Mouse (Mus musculus): ENCODE measurements at regions not wholly inside any gene's neighbourhood (a gene's known extent, or its start where the extent isn't known, plus 50 kb on each side); places are given as distances from the start of the nearest gene placed in this dataset.

GRCm38 (mm10) chr12:99643016-99643415, 79.6 kb upstream of the Foxn3 start:
- no peak for DNase-seq

DNA sequence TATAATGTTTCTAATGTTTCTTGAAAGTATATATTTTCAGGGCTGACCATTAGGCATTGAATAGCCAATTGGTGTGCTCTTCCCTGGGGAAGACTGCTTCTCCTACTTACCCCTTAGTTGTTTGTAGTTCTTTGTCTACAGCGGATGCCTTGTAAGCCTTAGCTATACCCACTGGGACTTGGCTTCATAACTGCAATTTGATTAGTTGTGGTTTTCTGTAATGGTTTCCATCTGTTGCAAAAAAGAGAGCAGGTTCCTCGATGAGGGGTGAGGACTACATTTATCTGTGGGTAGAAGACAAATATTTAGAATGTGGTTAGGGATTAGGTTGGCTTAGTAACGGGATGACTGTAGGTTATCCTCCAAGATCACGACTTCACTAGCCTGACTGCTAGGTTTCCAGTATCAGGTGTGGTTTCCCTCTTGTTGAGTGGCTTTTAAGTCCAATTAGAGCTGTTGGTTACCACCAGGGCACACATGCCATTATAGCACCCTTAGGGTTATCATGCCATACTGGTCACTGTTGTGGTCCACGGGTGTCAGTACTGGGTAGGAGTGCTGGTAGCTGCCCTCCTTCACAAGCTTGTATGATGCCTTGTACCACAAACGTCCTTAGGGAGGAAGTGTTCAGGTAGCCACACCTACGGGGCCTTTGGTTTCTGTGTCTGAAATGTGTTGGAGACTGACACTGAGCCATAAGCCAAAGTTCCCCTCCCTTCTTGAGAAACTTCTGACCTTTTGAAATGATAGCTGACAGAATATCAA, 78.9 kb upstream of the Foxn3 start:
- no peak for DNase-seq

DNA sequence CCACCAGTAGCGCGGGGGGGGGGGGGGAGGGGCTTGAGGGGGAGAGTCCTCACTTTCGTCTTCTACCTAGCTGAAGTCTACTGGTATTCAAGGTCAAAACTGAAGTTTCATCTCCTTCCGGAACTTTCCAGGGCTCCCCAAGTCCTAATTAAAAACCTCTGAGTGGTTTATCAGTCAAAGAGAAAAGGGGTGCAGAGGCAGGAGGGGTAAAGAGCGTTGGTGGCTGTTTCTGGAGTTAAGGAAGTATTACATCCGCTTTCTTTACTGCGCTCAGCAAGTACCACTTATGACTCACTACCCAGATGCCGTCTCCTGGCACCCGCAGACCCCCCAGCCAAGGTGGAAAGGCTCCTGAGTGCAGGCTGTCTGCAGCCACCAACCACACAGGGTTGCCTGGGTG, 77.9 kb upstream of the Foxn3 start:
- DNase-seq, result peak; percentile 11

DNA sequence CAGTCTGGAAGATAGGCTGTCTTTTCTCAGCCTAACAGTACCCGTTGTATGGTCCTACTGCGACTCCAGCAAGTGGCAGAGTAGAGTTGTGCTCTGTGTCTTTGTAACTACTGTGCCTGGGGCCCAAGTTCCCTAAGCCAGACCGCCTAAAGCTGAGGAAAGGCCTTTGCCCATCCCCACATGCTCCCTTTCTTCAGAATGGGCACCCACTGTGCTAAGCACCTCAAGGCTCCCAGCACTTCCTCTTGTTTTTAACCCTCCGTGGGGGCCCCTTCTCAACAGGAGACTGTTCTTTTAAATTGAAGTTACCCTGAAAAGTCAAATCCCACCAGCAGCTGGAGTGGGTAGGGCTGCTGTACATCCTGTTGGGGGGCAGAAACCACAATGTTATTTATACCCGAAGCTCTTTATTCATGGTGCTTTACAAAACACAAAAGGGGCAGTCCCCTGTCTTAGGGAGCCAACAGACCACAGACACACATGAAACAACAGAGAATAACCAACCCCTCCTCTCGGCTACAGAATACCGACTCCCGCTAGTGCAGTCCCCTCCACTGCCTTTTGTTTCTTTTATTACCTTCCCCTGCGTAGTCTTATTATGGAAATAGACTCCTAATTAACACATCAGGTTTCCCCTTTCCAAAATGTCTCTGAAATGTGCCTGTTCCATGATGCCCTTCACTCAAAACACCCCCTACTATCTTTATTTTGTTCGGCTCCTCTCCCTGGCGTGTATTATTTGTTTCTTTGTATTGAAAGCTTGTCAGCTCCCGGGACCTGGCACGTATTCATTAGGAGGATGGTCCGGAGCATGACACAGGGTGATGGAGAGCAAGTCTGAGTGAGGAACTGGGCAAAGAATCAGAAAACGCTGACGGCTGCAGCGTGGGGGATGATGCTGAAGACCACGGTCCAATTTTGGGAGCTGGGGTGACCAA, 77.1 kb upstream of the Foxn3 start:
- no peak for DNase-seq

- DNase-seq, result peak; percentile 23
Observed at GRCm38 (mm10) chr12:99639847-99640213, 76.4 kb upstream of the Foxn3 start.

- DNase-seq, result no peak
Observed at GRCm38 (mm10) chr12:99639118-99639517, 75.7 kb upstream of the Foxn3 start.

GRCm38 (mm10) chr12:99637986-99638385, 74.6 kb upstream of the Foxn3 start:
- DNase-seq, result no peak

- no peak for DNase-seq
Observed at GRCm38 (mm10) chr12:99636234-99636633, 72.9 kb upstream of the Foxn3 start.

GRCm38 (mm10) chr12:99635361-99635760, 72.0 kb upstream of the Foxn3 start:
- DNase-seq, result no peak

DNA sequence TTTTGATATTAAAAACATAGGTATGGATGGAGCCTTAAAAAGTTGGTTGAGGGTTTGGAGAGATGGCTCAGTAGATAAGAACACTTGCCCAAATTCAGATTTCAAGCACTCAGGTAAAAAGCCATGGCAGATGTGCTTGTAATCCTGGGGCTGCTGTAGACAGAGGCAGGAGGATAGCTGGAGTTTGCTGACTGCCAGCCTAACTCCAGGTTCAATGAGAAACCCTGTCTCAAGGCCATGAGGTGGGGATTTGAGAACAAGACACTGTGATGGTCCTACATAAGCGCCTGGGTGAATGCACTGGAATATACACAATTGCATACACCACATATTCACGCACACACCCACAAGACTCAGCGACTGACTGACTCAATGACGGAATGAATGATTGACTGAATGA, 71.3 kb upstream of the Foxn3 start:
- no peak for DNase-seq

GRCm38 (mm10) chr12:99633678-99634077, 70.3 kb upstream of the Foxn3 start:
- DNase-seq, result no peak

- no peak for DNase-seq
Observed at GRCm38 (mm10) chr12:99632988-99633387, 69.6 kb upstream of the Foxn3 start.

DNA sequence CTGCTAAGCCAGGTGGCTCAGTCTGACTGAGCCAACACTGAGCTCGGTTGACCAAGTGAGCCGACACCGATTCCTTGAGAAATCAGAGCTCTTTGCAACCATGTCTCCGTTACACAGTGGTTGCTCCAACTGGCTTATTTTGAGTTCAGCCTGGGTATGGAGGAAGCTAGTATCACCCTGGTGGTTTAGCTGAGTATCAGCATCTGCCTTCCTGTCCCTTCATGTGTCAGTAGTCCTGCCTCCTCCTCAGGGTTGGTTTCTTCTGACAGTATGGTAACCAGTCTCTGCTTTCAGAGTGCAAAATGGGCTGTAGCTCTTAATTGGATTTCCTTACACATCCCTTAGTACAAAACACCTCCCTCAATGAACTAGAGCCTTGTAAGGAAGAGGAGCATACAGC, 66.2 kb upstream of the Foxn3 start:
- no peak for DNase-seq

DNA sequence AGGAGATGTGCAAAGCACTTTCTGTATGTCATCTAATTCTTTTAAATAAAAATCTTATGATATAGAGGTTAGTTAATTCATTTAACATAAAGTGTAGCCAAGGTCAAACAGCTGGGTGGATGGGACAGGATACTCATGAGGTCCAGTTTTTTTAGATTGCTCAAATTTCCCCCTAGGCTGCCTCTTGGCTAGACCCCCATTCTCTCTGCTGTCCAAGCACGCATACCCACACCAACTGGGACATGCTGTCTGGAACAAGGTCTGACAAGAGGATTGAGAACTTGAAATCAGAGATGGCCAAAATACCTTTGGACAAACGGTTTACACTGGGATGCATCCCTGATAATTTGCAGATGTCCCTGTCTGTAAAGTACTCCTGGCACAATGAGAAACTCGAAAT, 65.0 kb upstream of the Foxn3 start:
- DNase-seq, result no peak

DNA sequence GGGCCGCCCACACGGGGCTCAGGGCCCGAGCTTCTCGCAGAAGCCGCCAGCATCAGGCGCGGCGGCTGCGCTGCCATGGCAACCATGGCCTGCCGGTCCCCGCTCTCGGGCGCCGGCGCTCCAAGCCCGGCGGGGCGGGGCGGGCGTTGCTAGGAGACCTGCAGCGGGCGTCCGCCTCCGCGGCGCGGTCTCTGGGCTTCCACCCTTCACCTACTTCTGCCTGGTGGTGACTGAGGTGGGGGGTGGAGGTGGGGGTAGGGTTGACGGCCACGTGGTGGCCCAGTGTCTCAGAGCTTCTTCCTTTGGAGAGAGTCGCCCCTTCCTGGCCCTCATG, 64.5 kb upstream of the Foxn3 start:
- DNase-seq, result peak; percentile 93

DNA sequence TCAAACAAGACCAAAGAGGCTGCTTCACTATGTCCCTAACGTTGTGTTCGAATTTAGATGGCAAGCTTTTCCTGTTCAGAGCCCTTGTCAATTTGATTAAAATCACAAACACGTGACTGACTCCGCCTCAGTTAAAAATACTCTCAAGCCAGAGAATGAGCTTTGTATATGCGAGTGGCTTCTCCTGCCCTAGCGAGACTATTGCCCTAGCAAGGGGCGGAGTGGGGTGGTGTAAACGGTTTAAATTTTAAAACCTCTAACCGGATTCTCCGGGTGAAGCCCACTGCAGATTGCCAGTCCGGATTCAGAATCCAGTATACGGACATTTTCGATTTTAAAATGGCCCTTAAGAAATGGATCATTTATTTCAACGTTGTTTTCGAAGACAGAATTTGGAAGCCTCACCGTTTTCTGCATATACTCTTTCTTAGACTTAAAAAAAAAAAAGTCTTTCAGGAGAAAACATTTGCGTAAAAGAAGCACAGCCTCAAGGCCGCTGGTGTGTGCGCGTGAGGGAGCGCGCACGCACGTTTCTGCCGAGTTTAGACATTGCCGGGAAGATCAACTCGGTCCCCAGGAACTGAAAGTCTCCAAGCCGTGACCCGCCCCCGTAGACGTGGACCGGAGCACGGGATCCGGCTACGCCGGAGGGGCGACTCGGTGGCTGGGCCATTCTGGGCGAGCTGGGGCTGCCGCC, 64.0 kb upstream of the Foxn3 start:
- DNase-seq, result no peak

GRCm38 (mm10) chr12:99626147-99626546, 62.8 kb upstream of the Foxn3 start:
- no peak for DNase-seq

DNA sequence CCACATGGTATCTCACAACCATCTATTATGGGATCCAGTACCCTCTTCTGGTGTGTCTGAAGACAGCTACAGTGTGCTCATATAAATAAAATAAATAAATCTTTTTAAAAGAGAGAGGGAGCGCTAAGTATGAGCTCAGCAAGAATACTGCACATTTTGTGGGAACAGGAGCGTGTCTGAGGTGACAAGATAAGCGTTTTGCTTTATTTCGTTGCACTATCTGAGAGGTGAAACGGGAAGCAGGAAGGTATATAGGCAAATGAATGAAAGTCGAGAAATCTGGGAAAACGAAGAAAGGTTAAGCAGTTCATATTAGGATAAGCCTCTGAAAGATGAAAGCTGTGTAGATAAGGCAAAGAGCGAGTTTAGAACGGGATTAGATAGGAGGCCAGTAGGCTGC, 61.7 kb upstream of the Foxn3 start:
- no peak for DNase-seq

DNA sequence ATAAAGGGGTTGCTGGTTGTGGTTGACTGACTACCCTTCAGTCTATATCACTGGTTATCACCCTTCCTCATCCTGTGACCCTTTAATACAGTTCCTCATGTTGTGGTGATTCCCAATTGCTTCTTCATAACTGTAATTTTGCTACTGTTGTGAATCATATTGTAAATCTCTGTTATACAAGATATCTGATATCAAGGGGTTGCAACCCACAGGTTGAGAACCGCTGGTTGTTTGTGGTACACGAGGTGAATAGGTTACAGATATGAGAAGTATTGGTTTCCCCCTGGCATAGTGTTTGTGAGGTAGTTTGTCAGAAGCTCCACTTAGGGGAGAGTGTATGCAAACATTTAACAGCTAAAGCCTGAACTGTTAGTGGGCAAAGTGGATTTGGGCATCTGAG, 58.9 kb upstream of the Foxn3 start:
- no peak for DNase-seq

- no peak for DNase-seq
Observed at GRCm38 (mm10) chr12:99617241-99617804, 53.9 kb upstream of the Foxn3 start.

GRCm38 (mm10) chr12:99614420-99614819, 51.0 kb upstream of the Foxn3 start:
- no peak for DNase-seq
